In genomic region chr11:99168030-99168474, GRCm38 (mm10) we compare ENCODE assay signal across 13 mouse cellular contexts. TPM values are rescaled to one million over a fixed set of nuclear protein-coding genes. Genes with fewer than 3 reads are reported as not detected.
A peak's percentile ranks its signal among the peaks of the same experiment; 100 is the strongest.
DNase-seq lines count a peak whose midpoint lies in the region; ATAC-seq and TF ChIP-seq lines count a peak whose summit lies in the region.
"Had no signal": no experiment of that assay in that cellular context is flagged by ENCODE, and none has a peak within 500 bp of the region (broad histone marks: within the 10 kb centered on the region; RNA-seq: fewer than 3 reads in every experiment).

No protein-coding gene starts in this region.

- H3K4me3 ChIP-seq in lung, postnatal 0 days (ENCODE audit: low read depth, low read length) = no peak overlapping the region
- peak overlapping the region; percentile 67 for H3K4me3 ChIP-seq in megakaryocyte, embryonic 14.5 days (replicated peaks)
- H3K4me3 ChIP-seq in midbrain, embryonic 13.5 days (replicated peaks) = no peak overlapping the region

- no peak for TF ChIP-seq EP300 in lung, postnatal 0 days (IDR thresholded peaks at IDR 0.05)

- no peaks in the 10 kb centered on the region for H3K4me1 ChIP-seq in lung, postnatal 0 days (ENCODE audit: insufficient read depth, low read depth, low read length)
- peaks cover 1% of the 10 kb centered on the region; the same call in 1 of the 2 replicates for H3K4me1 ChIP-seq in megakaryocyte, embryonic 14.5 days
- no peaks in the 10 kb centered on the region for H3K4me1 ChIP-seq in midbrain, embryonic 13.5 days (replicated peaks)

- H3K4me2 ChIP-seq in lung, postnatal 0 days (replicated peaks; ENCODE audit: low read depth, low read length) = no peak overlapping the region
- H3K4me2 ChIP-seq in midbrain, embryonic 13.5 days (replicated peaks) = no peak overlapping the region

- H3K27me3 ChIP-seq in lung, postnatal 0 days (replicated peaks; ENCODE audit: insufficient read depth, low read length) = no peaks in the 10 kb centered on the region
- peaks cover 23% of the 10 kb centered on the region for H3K27me3 ChIP-seq in megakaryocyte, embryonic 14.5 days (replicated peaks)
- no peaks in the 10 kb centered on the region for H3K27me3 ChIP-seq in splenic B cell, adult 2 months (ENCODE audit: control insufficient read depth, insufficient read depth, low read length, poor library complexity, severe bottlenecking)
- H3K27me3 ChIP-seq in midbrain, embryonic 13.5 days = no peaks in the 10 kb centered on the region

- no peak overlapping the region for H3K9ac ChIP-seq in lung, postnatal 0 days (replicated peaks; ENCODE audit: low read depth)
- H3K9ac ChIP-seq in midbrain, embryonic 13.5 days (replicated peaks) = no peak overlapping the region

- 54% methylated on average over 12 of the region's 12 CpGs for WGBS in lung, postnatal 0 days
- 68% methylated on average over 12 of the region's 12 CpGs for WGBS in midbrain, embryonic 13.5 days

- no peaks in the 10 kb centered on the region for H3K36me3 ChIP-seq in lung, postnatal 0 days (ENCODE audit: insufficient read depth, low read length)
- no peaks in the 10 kb centered on the region for H3K36me3 ChIP-seq in megakaryocyte, embryonic 14.5 days (replicated peaks; ENCODE audit: low read length)
- H3K36me3 ChIP-seq in splenic B cell, adult 2 months (ENCODE audit: control insufficient read depth, insufficient read depth, low read length, poor library complexity, severe bottlenecking) = peaks cover 1% of the 10 kb centered on the region; the same call in 1 of the 2 replicates
- no peaks in the 10 kb centered on the region for H3K36me3 ChIP-seq in midbrain, embryonic 13.5 days

- peak; percentile 54 for DNase-seq in lung, postnatal 36 days
- no peak for DNase-seq in lung, postnatal 0 days (ENCODE audit: low spot score)
- DNase-seq in T-cell, adult 2 months (ENCODE audit: low spot score) = peak; percentile 87
- peak; percentile 99 for DNase-seq in splenic B cell, adult 2 months (ENCODE audit: low read depth, low spot score)
- no peak for DNase-seq in right cerebral cortex, postnatal 36 days (ENCODE audit: low spot score in 2 of 2)
- DNase-seq: adrenal gland, postnatal 36 days; cerebellum, adult 18-20 months; kidney, postnatal 14 days; right cerebral cortex, postnatal 14 days had no signal

- H3K27ac ChIP-seq in lung, postnatal 0 days (ENCODE audit: low read length) = no peak overlapping the region
- H3K27ac ChIP-seq in midbrain, embryonic 13.5 days = no peak overlapping the region
- H3K27ac ChIP-seq: macrophage had no signal

- no peak for ATAC-seq in lung, postnatal 0 days
- no peak for ATAC-seq in midbrain, embryonic 13.5 days
- ATAC-seq: hindbrain, embryonic 16.5 days had no signal

- no peak for TF ChIP-seq CTCF in lung, postnatal 0 days (IDR thresholded peaks at IDR 0.05)

- H3K9me3 ChIP-seq in lung, postnatal 0 days (ENCODE audit: low read length) = no peaks in the 10 kb centered on the region
- H3K9me3 ChIP-seq in megakaryocyte, embryonic 14.5 days = peaks cover 8% of the 10 kb centered on the region
- H3K9me3 ChIP-seq in midbrain, embryonic 13.5 days = no peaks in the 10 kb centered on the region

RNA-seq across cellular contexts. Expression of gene Ccr7, which starts 13.2 kb away (rescaled TPM):
- 0.50 and 0.69 TPM in 2 replicates for polyA plus RNA-seq in lung, postnatal 0 days (2015; fragmentation: Nextera tagmentation; extraction: Ambion mirVana)
- polyA plus RNA-seq in megakaryocyte, embryonic 14.5 days (2012; ENCODE audit: insufficient read depth, low replicate concordance) = not detected in 2 replicates
- polyA plus RNA-seq in midbrain, embryonic 13.5 days (2015; fragmentation: Nextera tagmentation; extraction: Ambion mirVana) = not detected in 2 replicates
- polyA plus RNA-seq: hindbrain, embryonic 16.5 days had no signal

Comparison
In these comparisons a context has a peak if more than half of its experiments do, and no peak if none do; other contexts are left out.
1. DNase-seq: peak in lung, postnatal 36 days (single experiment), T-cell, adult 2 months (single experiment) and splenic B cell, adult 2 months (single experiment); none in lung, postnatal 0 days (single experiment) and right cerebral cortex, postnatal 36 days (0 of 2).